Mouse (Mus musculus): ENCODE data around the gene Vps8.

Gene Vps8

DNA sequence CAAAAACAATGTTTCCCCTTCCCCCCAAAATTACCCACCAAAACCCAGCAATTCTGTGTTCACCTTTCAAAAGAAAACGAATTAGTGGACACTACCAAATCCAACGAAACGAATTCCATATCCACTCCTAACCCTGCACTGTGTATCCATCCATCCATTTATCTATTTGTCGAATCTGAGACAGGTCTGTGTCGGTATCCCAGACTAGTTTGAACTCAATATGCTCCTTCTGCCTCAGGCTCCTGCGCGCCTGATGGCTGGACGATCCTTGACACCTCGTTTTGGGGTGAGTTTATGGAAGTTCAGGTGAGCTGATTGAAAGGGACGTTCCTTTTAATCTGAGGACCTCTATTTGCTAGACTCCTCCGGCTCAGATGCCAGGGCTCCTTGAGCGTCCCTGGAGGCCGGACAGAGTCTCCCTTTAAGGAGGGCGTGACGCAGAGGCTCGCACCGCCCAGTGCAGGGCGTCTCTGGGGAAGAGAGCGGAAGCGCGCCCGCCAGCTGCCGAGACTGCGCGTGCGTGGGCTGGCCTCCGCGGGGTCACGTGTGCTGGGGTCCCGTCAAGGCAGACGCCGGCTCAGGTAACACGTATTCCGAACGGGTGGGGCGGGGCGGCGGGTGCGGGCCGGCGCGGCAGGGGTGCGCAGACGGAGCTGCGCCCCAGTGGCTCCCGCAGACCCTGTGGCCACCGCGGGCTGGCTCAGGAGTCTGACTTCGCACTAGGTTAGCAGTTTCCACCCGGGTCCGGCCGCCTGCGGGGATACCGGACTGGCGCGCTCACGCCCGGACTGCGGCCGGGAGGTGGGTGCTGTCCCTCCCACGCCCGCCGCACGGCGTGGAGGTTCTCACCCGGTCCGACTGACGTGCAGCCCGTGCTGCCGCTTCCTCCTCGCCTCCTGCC, at the start of gene Vps8:
Vps8 (plus strand) TSS at position 474 of the 901 bp plus-strand sequence.
- DNase-seq: peak; percentile 96

GRCm38 (mm10) chr16:21373316-21373960, 49.5 kb upstream of the Vps8 start:
- no peak for DNase-seq

DNA sequence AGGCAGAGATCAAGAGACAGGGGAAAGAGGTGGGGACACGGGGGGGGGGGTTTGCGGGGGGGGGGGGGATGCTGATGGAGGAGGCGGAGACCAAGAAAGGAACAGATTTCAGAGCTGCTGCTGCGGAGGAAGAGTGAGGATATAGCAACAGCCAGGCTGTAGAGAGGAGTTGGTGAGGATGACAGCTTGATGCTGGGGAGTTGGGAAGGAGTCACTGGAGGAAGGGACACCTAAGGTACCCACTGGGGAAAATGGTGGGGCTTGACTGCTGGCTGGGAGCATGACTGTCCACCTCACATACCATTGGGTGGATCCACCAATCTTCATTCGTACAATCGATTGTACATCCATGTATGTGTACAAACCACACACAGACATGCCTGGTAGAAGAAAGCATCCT, 48.9 kb upstream of the Vps8 start:
- no peak for DNase-seq

DNA sequence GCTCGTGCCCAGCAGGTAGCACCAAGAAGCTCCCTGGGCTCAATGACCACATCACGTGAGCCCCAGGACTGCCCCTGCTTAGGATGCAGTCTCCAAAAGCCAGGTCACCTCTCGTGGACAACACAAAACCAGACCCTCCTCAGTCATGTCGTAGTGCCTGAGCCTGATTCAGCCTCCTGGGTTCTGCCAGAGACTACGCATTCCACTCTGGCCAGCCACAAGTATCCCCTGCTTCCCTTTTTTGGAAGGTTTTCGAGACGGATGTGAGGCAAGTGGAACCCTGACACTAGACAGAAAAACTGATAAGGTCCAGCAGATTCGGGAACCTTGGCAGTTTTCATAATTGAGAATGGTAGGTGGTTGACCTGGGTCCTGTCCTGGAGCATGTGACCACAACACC, 47.8 kb upstream of the Vps8 start:
- DNase-seq: no peak

- DNase-seq: no peak
Measured at GRCm38 (mm10) chr16:21376316-21376715, 46.6 kb upstream of the Vps8 start.

DNA sequence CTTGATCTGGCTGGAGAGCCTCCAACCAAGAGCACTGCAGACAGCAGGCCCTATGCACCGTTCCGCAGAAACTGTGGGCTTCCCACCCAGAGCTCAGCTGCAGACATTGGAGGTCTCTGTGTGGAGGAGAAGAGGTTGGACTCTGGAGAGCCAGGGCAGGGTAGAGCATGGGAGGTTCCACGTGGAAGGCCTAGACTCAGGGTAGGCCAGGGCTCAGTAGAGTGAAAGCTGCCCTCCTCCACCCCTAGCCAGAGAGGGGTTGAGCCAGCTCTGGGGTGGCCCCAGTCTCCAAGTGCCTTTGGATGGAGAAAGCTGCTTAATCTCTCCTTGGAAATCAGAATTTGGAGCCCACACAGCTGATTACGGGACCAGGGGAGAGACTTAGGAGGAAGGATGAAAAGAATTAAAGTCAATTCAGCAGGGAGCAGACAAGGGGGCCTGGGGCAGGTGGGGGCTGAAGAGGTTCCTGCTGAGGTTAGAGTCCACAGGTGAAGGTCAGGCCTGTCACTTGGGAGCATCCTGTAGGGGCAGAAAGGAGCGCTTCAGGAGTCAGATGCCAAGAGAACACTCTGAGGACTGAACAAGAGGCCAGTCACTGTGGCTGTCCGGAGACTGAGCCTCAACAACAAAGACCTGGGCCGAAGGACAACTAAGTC, 45.8 kb upstream of the Vps8 start:
- DNase-seq: no peak

DNA sequence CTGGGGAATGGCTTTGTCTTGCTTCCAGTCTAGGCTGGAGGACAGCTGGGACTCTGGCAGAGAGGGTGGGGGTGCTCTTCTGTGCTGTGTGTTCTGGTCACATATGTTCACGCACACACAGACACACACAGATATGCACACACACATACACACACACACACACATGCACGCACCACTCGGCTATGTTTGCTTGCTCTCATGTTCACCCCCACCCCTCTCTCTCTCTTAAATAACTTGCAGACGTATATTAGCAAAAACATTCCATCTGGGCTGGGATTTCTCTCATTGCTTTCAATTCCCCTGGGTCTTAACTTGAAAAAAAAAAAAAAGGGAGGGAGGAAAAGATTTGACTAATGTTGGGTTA, 45.3 kb upstream of the Vps8 start:
- DNase-seq: no peak

GRCm38 (mm10) chr16:21381469-21381868, 41.4 kb upstream of the Vps8 start:
- no peak for DNase-seq

DNA sequence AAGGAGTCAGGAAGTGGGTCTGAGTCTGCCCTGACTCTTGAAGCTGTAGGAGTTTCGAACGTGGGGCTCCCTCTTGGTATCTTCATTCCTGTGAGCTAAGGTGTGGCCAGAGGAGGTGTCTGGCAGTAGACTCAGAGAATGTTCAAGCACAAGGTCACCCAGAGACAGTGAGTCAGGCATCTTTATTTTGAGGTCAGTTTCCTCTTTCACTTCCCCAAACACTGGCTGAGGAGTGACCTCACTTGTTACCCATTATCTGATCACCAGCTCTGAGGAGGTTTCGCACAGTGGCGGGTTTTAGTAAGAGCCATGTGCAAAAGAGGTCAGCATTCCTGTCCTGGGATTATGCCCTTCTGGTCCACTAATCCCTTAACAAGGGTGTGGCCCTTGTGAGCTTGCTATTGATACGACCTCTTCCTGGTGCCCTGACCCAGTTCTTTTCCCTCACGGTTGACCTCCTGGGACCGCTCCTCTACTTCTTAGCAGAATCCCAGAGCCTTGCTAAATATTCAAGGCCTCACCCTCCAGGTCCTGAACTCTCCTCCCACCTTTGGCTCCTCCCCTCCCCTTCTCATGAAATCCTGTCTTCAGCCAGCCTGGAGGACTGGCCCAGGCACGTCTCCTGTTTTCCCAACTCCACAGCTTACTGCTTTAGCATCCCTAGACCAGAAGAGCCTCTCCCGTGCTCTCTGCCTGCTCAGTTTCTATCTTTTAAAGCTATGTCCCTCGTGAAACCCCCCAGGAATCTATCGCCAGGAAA, 40.6 kb upstream of the Vps8 start:
- no peak for DNase-seq

DNA sequence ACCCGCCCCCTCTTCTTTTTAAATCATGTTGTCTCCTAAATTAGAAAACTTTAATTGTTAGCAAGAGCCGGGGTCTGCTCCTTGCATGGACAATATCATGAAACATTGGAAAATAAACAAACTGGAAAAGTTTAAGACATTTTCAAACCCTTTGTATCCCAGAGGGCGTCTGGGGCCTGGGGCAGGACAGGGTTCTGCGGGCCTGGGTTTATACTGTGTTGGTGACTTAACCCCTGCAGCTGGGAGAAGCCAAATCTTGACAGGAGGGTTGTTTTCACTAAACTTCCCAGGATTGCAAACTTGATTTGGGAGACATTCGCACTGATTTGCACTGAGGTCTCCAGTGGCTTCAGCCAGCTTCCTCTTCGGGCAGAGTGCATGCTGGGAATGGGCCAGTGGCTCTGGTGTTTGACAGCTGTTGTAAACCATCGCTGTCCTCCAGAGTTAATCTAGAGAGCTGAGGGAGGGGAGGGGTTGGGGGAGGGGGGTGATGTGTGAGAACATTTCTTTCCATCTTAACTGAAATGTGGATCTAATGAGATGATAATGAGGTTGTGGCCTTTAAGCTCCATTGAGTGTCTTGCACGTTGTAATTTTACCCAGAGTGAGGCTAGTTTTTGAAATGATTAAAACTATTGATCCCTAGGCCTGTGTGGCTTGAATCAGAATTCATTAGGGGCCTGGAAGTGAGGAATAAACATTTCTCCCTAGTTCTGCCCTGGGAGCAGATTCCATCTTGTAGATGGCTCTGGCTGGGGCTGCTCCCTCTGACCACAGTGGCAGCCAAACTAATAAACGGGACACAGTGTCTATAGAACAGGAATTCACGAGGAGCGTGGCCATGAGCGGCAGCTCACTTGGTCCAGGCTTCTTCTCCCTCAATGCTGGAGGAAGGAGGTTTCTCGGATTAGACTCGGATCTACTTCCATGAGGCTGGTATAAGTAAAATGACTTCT, 36.7 kb upstream of the Vps8 start:
- DNase-seq: no peak

DNA sequence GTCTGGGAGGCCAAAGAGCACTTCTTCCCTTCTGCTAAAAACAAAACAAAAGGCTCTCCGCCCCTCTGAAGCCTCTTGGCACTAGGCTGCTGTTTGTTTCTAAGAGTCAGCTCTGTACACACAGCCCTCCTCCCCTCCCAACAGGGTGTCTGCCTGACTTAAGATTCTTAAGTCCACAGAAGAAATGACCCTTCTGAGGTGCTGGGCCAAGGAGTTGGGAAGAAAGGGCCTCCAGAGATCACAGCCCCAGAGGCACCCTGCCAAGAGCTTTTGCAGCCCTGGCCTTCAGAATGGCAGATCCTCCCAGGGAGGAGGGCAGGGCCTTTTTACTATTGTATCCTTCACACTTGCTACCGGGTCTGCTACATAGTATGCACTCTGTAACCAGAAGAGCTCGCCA, 33.6 kb upstream of the Vps8 start:
- DNase-seq: no peak

- no peak for DNase-seq
Measured at GRCm38 (mm10) chr16:21390744-21391143, 32.2 kb upstream of the Vps8 start.

DNA sequence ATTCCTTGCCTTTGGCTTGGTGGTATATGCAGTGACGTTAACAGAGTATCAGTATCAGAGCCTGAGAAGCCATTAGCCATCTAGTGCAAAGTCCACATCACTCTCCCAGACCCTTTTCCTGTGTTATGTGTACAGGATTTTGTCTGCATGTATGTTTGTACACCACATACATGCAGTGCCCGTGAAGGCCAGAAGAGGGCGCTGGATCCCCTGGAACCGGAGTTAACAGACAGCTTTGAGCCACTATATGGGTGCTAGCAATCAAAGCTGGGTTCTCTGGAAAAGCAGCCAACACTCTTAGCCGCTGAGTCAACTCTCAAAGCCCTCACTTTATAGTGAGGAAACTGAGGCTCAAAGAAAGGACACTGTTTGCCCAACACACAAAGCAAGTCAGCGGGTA, 30.8 kb upstream of the Vps8 start:
- DNase-seq: peak; percentile 65

DNA sequence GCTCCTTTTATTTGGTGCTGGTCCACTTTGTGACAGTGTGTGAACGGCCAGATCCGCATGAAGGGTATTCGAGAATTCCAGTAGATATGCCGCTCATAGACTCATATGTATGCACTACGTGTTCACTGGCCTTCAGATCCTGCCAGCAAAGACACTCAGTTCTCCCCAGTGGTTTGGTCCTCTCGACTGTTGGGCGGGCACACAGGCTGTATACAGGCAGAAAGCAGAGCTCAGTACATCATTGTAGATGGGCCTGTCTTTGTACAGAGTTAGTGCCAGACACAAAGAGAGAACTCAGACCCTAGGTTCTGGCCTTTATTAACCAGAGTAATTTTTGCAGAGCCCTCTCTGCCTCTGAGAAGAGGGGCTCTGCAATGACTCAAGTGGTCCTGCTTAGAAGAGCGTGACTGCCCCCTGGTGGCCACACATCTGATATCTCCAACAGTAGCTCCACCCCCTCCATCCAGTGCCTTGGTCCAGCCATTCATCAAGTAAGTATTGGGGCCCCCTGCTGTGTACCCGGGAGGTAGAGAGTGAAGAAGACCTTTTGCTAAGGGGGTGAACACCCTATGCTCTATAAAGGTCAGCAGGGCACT, 30.3 kb upstream of the Vps8 start:
- peak; percentile 91 for DNase-seq

DNA sequence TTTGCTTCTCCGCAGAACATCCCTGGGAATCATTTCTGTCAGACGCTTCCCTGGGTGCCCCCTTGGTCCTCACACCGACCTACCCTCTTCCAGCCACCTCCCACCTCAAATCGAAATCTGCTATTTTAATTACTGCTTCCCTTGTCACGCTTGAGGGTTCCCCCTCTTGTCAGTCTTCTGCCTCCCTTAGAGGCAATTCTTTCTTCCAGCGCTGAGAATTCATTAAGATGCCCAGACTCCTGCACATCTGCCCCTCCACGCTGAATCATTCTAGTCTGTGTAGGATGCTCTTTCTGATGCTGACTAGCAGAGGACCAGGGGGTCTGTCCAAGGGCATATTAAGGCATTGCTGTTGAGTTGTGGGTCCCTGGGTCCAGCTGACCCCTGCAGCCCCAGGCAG, 27.4 kb upstream of the Vps8 start:
- no peak for DNase-seq

- no peak for DNase-seq
Measured at GRCm38 (mm10) chr16:21397681-21398080, 25.2 kb upstream of the Vps8 start.

DNA sequence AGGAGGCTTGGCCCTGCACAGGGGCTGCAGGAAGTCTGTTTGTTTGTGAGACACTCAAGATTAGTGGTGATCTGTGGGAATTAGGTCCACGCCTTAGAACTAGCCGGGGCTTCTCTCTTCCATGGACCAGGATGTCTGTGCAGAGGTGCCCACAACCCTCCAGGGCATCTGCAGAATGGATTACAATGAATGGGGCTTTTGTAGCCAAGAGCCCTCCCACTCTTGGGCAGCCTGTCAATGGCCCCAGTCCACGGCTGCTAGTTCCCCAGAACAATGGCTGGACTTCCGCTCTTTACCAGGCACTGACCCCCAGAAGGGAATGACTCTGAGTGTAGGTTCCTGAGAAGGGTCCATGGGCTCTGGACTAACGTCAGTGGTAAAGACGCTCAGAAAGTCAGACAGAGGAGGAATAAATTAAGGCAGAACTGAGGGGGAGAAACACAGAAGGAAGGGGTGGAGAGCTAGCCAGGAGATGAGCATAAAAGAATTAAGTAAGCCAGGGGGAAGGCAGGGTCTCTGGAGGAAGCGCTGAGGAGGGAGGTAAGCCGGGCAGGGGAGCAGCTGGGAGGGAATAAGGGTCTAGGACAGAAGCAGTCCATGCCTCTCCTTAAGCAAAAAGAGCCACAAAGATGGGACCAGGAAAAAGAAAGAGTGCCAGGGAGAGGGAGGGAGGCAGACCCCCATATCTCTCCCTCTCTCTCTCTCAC, 24.4 kb upstream of the Vps8 start:
- no peak for DNase-seq

- DNase-seq: no peak
Measured at GRCm38 (mm10) chr16:21399942-21400341, 23.0 kb upstream of the Vps8 start.

DNA sequence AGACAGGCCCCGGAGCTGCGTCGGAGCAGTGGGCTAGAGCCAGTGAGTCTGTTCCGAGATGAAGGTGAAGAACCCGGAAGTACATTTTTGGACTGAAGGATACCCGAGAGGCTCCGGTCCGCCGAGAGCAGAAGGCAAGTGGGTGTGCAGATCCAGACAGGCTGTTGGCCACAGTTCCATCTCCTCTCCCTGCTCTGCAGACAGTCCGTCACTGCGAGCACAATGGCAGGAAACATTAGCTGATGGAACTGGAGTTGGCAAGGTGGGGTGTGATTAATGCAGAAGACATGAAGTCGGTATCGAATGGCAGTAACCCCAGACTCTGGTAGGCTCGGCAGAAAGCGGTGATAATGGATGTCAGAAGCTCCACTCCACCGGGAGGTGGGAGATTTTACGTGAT, 20.9 kb upstream of the Vps8 start:
- DNase-seq: no peak

- no peak for DNase-seq
Measured at GRCm38 (mm10) chr16:21403402-21403801, 19.5 kb upstream of the Vps8 start.

- no peak for DNase-seq
Measured at GRCm38 (mm10) chr16:21404631-21405030, 18.3 kb upstream of the Vps8 start.
